Mouse (Mus musculus) MEL (cell line): Measurements from ENCODE around the gene Fam204a.

ENCODE experiments used
- CTCF ChIP-seq, 3 experiments: IDR thresholded peaks in 2 of 3; conservative IDR thresholded peaks in 1 of 3; 2 replicates each; pipeline ENCODE4 v1.5.1; 2011 to 2012; ENCODE audit warnings: low read length in 3 of 3, low read depth in 2 of 3, mild to moderate bottlenecking in 2 of 3, improper control_type of control experiment in 1 of 3, inconsistent platforms in 1 of 3, mixed read lengths in 1 of 3, moderate library complexity in 1 of 3; ENCODE audit not compliant: control insufficient read depth in 1 of 3, insufficient read depth in 1 of 3, poor library complexity in 1 of 3, severe bottlenecking in 1 of 3
- MAFK ChIP-seq: IDR thresholded peaks from 2 replicates; pipeline ENCODE4 v1.6.1; 2011; ENCODE audit warnings: low read depth, mild to moderate bottlenecking, low read length, improper control_type of control experiment, borderline replicate concordance
- POLR2A ChIP-seq, 2 experiments: IDR thresholded peaks; 2 replicates each; pipeline ENCODE4 v1.6.1; 2011 to 2012; ENCODE audit warnings: low read length in 2 of 2, mild to moderate bottlenecking in 2 of 2, control low read depth in 1 of 2, improper control_type of control experiment in 1 of 2, low read depth in 1 of 2, moderate library complexity in 1 of 2; ENCODE audit not compliant: control insufficient read depth in 1 of 2, insufficient read depth in 1 of 2, poor library complexity in 1 of 2
- TAL1 ChIP-seq: IDR thresholded peaks from 2 replicates; pipeline ENCODE4 v1.6.1; 2012; ENCODE audit warnings: mild to moderate bottlenecking, inconsistent platforms, low read length, moderate library complexity, mixed read lengths
- USF1 ChIP-seq: IDR thresholded peaks from 2 replicates; pipeline ENCODE4 v1.6.1; 2014; ENCODE audit warnings: low read depth, mild to moderate bottlenecking, inconsistent platforms, low read length, improper control_type of control experiment, moderate library complexity
- ZKSCAN1 ChIP-seq: IDR thresholded peaks from 2 replicates; pipeline ENCODE4 v1.6.1; 2012; ENCODE audit warnings: low read depth, mild to moderate bottlenecking, inconsistent platforms, low read length, improper control_type of control experiment, moderate library complexity
- ZNF384 ChIP-seq: IDR thresholded peaks from 2 replicates; pipeline ENCODE4 v1.6.1; 2012; ENCODE audit warnings: low read depth, mild to moderate bottlenecking, inconsistent platforms, low read length, improper control_type of control experiment

DNA sequence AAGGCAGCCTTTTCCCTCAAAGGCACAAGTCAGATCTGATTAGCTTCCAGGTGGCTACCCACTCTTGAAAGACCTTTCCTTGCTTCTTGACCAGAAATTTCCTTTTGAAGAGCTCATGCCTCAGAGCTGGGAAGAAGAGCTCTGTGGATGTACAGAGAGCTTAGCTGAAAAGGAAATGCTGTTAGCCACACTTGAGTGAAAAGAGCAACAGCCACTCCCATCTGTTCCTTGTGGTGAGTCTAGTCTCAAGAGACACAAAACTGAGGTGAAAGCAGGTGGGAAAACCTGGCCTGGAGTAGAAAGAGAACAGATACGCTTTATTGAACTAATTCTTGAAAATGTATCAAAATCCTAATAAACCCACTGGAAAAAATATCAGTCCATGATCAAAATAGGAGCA is 43.6 kb downstream of the Fam204a start:
- no peak for TF ChIP-seq POLR2A (IDR thresholded peaks at IDR 0.05; ENCODE audit: control insufficient read depth in 1 of 2, insufficient read depth in 1 of 2, low read depth in 1 of 2, low read length in 2 of 2, poor library complexity in 1 of 2)
- TF ChIP-seq ZNF384 = no peak
- no peak for TF ChIP-seq USF1
- no peak for TF ChIP-seq CTCF (IDR thresholded peaks at IDR 0.05 in 2 of 3, conservative IDR thresholded peaks at IDR 0.05 in 1 of 3; ENCODE audit: control insufficient read depth in 1 of 3, insufficient read depth in 1 of 3, low read depth in 2 of 3, low read length in 3 of 3, poor library complexity in 1 of 3, severe bottlenecking in 1 of 3)
- no peak for TF ChIP-seq ZKSCAN1
- TF ChIP-seq MAFK = no peak
- no peak for TF ChIP-seq TAL1
